Mouse (Mus musculus) T-helper 17 cell (primary cell): ENCODE measurements at regions not wholly inside any gene's neighbourhood (a gene's known extent, or its start where the extent isn't known, plus 50 kb on each side); places are given as distances from the start of the nearest gene placed in this dataset.

Source experiments
- in situ Hi-C, 2 experiments: fragments of 300-600 bp; cut with MboI, MseI; formaldehyde crosslinking; loops; 1 replicate in 1 of 2; 2 replicates in 1 of 2; pipeline ENCODE4 v1.15.1; 2025; ENCODE audit warnings: high pct_unique_total_duplicates in 2 of 2

DNA sequence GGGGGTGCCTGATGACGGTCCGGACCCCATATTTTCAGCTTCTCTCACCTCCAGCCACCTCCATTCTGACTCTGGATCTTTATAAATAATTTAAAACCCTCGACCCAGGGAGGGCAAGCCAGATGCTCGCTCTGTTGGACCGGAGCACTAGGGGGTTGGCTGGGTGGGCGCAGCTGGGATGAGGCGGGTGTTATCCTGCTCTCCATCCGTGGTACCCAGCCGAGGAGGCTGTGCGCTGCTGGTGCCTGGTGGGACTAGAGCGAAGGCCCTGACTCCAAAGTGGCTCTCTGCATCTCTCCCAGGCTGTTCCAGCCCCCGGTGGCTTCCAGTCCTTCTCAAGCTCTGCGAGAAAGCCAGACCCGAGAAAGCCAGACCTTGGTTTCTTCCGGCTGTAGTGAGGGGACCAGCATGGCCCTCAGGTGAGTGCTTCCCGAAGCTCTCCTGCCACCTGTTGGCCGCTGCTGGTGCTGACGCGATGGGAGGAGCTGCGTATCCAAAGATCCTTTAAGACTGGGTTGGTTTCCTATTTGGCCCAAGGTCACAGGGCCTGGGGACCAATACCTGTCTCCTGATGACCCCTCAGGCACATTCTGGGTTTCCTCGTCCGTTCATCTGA is 127.1 kb upstream of the Pitx1 start:
- in situ Hi-C loops = no loop called here

DNA sequence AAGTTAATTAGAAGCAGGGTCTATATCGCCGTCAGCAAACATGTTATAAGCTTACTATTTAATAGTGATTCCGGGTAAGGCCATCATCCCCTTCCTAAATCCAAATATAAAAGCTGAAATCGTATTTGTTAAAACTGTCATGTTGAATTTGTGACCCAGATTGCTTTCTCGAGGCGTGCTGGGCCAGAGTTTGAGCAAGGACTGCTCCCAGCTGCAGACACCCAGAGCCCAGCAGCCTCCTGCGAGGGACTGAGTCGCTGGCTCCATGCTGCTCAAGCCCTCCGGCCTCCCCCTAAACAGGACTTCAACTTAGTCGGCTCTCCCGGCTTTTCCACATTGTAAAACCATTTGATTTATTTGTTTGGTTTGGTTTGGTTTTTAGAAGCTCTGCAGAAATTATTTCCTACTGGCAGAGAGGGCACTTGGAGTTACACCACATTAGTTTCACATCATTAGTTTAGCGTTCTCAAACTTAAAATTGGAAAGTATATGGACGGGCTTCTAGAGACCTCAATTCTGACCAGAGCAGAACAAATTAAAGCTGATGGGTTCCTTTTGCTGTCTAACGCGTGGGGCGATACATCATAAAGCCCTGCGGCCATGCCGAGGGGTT is 126.4 kb upstream of the Pitx1 start:
- in situ Hi-C loops = no loop called here

DNA sequence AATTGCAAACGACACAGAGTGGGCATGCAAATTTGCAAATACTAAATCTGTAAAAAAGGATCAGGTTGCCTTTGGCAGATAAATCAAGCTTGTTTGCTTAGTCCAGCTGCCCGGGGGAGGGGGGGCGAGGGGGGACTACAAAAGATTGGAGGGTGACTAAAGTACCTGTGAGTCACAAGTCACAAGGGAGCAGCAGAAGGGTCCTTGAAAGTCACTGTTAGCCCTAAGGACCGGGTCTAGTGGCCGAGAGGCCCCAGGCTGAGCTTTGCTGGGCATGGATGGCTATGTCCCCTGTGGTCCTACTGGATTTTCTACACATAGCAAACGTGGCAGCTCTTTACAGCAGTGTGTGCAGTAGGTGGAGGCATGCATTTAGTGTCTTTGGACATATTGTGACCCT is 118.4 kb upstream of the Pitx1 start:
- in situ Hi-C loops = no loop called here

DNA sequence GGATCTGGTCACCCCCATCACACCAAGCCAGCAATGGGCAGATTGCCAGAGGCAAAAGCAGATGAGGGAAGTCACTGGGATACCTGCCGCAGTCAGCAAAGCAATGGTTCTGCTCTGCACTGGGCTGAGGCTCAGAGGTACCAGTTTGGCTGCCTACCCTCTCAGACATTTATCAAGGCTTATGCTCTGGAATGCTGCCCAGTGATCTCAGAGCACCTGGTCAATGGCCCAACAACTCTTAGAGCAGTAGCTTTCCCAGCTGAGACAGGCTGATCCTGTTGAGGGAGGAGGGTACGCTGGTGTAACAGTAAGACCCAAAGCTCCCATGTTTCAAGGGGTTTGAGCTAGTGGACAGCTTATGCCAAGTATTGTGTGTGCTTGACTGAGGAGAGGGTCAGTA is 117.4 kb upstream of the Pitx1 start:
- in situ Hi-C loops = no loop called here

DNA sequence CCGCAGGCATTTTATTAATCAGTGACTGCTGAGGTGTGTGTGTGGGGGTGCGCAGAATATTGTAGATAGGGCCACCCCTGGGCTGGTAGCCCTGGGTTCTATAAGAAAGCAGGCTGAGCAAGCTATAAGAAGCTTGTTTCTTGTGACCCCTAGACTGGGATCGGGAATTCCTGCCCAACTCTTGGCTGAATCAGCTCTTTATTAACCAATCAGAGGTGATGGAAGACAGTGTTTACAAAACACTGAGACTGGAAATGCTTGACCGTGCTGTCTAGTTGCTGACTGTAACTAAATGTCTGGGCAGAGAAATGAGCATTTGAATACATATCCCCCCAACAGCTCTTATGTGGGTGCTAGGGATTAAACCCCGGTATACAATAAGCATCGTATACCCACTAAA is 114.8 kb upstream of the Pitx1 start:
- in situ Hi-C loops = no loop called here

DNA sequence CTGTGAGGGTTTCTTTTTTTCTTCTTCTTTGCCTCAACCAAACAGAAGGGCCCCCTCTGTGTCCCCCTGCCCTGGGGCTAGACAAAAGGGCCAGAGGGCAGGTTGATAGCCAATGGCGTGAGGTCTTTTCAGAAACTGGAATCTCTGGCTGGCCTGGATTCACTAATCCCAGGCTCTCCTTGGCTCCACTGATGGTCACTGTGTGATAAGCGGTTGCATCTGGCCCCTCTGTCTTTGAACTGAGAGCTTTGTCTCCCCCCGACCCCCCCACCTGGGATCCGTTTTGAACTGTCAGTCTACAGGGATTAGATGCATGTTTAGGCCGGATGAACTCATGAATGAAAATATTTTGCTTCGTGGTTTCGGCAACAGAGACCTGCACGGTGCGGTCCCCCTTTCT is 112.6 kb upstream of the Pitx1 start:
- in situ Hi-C loops = no loop called here

DNA sequence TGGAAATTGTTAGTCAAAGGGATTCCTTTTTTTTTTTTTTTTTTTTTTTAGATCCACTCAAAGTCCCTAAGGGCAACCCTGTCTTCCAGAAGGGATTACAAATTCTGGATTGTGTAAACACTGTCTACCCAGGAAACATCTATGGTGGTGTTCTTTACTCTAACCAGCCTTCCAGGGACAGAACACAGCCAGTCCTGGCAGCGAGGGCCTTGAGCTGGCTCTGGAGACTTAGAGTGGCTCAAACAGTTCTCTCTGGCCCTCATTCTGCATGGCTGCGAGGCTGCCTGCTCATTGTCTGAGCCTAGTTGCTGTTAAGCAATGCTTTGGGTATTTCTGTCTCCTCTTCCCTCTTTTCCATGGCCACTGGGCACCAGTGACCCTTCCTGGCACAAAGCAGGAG is 112.2 kb upstream of the Pitx1 start:
- in situ Hi-C loops = no loop called here

DNA sequence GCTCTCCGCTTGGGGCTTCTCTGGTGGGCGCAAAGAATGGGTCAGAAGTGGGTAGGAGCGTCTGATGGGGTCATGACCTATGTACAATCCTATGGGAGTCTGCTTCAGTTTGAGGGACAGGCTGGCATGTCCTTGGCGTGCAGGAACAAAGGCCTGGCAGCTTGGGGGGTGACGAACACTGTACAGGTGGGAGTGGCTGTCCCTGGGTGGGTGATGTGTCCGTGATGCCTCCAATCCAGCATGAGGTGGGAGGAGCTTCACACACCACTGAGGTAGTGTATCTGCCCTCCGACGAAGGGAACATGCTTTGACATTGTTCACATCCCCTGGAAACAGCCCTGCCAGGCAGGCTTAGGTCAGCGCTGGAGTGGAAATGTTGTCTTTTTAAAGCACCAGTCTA is 101.4 kb upstream of the Pitx1 start:
- in situ Hi-C loops = no loop called here

DNA sequence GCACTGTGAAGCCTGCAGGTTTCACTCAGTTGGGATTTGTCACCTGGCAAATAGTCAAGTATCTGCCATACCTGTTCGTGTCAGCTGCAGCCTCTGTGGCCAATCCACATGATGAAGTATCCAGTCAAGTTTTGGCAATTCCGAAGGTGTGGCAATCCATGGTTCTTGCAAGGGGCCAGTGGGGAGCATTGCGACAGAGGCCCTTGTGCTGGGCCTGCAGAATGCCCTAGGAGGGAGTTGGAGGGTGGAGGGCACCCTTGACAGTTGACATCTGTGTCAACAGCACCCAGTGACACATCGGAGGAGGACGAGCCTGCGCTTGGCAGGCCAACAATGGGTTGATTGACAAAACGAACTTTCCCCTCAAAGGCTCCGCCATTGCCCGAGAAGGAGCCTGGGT is 101.0 kb upstream of the Pitx1 start:
- in situ Hi-C loops = no loop called here

DNA sequence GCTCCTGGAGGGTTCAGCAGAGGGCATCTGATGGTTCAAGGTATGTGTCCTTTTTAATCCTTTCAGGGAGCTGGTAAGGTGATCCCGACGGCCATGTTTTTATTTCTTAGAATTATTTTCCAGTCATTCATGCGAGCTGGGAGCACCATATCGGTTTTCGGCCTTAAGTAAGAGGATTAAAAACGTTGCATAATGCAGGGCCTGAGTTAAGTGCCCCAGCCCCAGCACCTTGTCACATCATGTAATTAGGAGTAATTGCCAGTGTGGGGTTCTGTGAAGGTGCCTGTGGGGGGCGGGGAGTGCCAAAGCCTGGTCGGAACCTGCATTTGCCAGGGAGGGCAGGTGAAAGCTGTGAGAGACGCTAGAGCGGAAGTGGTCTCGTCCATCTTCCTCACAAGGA is 94.6 kb upstream of the Pitx1 start:
- in situ Hi-C loops = no loop called here

DNA sequence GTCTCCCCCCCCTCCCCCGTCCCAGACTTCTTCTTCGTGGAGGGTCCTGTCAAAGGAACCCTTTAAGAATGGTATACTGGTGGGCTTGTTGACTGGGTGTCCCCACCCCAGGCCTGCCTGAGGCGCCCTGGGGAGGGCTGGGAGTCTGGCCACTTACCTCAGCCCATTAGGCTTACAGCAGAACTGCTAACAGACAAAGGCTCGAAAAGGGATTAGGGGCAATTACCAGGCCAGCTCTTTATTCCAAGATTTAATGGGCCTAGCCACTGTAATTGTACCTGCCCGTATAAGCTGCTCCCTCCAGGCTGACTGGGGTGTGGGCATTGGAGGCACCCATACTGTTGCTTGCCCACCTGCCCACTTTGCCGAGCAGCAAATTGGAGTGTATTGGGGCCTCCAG is 93.8 kb upstream of the Pitx1 start:
- in situ Hi-C loops = no loop called here

DNA sequence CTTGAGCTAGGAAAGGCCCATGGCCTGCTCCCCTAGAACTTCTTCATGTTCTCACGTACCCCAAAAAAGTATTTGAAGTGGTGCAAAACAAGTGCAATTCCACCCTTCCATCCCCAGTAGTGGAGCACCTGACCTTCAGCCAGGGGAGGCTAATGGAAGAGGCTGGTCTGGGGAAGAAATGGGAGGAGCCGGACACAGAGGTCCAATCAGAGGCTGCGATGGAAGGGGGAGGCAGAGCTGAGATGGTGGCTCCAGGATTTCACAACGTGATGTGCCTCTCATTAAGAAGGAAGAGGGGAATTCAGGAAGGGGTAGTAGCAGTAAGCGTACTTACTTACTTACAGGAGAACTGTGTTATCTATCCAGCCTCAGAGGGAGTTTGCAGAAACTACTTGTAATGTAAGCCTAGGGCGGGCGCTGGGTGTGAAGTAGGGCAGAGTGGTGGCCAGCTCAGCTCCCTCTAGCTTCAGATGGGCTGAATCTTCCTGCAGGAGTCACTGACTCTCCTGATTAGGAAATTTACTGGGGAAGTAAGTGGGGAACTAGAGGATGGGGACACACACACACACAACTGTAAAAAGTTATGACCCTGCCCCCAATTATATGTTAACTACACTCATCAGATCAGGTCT is 87.6 kb upstream of the Pitx1 start:
- in situ Hi-C loops = no loop called here

DNA sequence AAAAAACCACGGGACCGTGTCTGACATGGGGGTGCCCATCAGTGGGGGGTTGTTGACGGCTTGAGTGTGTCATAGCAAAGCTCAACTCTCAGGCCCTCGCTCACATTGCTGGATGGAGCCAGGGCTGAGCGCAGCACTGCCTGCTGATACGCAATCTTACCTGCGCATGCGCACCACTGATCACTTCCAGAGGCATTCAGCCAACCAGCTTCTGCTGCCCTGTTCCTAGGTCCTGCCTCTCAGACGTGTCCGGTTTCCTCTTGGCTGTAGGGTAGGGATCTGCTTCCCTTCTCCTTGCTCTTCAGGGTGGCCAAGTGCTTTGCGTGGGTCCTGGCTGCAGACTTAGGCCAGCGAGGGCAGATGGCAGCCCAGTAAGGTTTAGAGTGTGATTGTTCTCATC is 81.3 kb upstream of the Pitx1 start:
- in situ Hi-C loops = no loop called here

DNA sequence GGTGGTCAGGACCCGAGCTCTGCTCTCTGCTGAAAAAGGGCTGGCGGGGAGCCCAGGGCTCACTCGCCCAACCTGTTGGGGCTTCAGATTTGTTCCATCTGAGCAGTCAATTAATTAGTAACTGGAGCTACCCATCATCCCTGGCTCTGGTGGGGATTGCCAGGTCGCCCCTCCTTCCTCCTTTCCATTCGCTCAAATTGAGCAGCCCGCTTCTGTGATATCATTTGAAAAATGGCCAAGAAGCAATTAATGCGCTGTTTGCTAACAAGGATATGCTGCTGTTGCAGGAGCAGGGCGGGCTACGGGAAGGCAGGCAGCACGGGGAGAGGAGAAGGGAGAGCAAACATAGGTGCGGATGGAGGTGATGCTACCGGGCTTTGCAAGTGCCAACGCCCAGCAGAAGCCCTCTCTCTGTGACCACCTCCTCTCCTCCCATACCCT is 76.3 kb upstream of the Pitx1 start:
- in situ Hi-C loops = no loop called here

DNA sequence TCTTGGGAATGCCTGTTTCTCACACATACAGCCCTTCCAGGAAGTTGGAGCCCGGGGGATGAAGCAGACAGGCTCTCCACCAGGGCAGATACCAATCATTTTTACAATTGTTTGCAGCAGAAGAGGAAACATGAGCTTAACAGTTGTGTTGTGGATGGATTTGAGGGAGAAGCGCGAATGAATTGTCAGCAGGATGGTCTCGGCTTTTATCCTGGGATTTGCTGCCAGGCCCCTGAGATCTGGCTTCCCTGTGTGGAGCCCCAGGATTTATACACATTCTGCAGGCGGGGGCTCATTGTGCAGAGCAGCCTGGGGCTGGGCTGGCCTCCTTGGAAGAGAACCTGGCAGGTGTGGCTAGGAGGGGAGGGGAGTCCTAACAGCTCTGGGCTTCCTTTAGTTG is 73.9 kb upstream of the Pitx1 start:
- in situ Hi-C loops = no loop called here

DNA sequence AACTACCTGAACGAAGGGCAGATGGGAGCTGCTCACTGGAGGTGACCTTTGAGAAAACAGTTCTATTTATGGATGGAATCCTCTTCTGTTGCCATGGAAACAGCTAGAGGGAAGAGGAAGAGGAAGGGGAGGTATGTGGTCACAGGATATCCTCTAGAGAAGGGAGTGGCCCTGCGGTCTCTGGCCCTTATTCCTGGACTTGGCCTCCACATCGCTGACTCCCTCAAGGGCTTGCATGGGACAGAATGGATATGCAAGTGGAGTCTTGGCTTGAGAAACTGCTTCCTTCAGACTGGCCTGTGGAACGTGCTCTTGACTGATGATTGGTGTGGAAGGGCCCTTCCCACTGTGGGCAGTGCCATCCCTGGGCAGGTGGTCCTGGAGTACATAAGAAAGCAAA is 68.9 kb upstream of the Pitx1 start:
- in situ Hi-C loops = no loop called here

DNA sequence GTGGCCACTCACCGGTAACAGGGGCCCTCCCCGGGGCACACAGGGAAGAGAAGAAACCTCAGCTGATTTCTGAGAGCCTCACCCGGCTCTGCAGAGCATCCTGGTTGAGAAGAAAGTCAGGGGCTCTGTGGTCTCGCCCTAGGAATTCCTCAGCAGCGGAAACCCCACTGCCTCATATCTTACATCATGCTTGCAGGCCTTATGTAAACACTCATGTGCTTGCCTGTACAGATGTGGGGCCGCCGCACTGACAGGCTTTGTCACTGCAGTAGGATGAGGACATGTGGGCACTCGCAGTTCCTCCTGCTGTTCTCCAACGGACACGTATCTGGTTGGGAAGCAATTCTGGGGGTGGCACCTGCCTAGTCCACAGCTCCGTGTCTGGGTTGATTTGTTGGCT is 66.3 kb upstream of the Pitx1 start:
- in situ Hi-C loops = no loop called here

DNA sequence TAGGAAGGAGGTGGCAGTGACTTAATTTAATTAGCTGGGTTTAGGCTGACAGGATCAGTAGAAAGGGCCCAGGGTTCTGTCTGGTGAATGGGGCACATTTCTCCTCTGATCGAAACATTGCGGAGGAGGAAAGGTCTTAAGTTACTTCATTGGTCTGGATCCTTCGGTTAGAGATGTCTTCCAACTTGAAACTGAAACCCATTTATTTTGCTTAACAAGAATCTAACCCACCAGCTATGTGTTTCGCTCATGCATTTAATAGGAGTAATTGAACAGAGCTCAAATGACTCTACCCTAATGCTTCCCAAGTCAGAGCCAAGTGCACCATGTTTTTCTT is 64.2 kb upstream of the Pitx1 start:
- in situ Hi-C loops = no loop called here

DNA sequence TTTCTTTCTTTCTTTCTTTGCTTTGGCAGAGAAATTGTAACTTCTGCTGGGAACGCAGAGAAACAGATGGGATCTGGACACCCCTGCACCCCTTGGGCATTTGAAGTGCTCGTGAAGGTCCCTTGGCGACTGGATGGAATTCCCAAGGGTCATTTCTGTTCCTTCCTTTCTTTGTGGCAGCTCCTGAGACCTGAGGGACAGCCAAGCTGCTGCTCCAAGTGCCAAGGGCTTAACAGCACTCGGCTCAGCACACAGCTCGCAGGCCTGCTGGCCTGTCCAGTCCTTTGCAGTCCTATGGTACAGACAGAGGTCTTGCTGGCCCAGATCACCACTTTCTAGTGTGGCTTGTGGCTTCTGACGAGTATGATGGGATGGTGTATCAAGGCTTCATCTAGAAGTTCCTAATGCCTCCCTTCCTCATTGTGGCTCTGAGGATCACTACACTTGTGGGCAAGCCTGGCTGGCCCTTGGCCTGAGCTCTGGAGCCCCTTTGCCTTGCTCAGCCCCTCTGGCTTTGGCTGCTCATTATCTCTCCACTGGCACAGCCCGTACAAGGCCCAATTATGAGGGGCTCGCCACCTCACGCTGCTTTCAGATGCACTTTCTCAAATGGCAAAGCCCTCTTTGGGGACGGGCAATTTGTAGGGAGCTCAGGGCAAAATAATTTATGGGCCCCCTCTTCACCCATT is 63.7 kb upstream of the Pitx1 start:
- in situ Hi-C loops = no loop called here

DNA sequence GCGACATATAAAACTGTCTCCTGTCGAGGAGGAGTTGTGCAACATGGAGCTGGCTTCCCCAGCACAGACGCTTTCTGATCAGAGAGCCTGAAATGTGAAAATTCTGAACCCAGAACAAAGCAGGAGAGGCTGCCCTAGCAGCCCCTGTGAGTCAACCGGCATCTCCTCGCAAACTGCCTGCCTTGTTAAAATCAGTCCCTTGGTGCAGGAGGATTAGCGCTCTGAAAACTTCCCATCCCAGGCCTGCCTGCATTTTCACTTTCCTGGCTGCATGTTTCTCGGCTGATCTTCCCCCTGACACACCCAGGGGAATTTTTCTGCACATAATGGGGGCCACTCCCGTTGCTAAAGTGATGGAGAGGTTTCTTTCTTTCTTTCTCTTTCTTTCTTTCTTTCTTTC is 63.0 kb upstream of the Pitx1 start:
- in situ Hi-C loops = no loop called here

DNA sequence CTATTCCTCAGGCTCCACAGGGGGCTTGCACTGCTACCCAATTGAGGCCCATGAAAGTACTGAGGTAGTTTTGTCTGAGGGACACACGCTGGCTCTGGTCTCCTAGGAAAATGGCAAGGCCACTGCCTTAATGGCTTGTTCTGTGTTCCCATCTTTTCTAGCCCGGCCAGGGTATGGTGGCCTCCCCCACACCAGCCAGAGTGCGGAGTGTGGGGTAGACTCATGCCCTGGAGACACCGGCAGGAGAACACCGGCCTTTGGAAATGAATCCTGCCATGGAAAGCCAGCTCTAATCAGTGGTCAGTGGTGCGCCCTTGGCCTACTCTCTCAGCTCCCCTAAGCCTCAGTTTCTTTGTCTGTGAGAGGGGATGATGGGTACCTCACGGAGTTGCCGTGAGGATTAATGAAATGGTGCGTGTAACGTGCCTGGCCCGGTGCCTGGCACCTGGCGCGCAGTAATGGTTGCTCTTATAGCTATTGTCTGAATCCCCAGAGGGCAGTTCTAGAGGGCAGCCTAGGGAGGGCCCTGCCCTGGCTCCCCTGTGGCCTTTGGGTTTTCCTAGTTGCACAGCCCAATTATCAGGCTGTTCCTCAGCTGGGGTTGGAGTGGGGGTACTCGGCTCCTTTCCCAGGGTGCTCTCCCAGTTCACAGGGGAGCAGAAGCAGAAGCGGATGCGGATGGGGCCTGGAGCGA is 62.4 kb upstream of the Pitx1 start:
- in situ Hi-C loops = no loop called here

DNA sequence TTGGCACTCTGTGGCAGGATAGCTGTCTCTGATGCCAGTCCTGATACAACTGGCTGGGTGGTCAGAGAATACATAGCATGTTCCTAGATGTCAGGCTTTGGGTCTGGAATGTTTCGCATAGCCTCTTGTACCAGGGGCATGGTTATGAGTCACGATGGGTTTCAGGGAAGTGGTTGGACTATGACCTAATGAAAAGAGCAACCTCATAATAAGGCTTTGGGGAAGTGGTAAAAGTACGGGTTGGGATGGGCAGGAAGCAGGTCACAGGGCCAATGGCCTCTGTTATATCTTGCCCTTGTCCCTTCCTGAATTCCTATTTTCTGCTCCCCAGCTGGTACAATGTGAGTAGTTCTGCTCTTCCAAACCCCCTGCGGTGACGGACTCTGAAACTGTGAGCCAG is 59.5 kb upstream of the Pitx1 start:
- in situ Hi-C loops = no loop called here
